Comparison of ENCODE assay signal across 15 mouse cellular contexts in genomic region chr6:52247766-52248637, GRCm38 (mm10). TPM values are rescaled to one million over a fixed set of nuclear protein-coding genes. Genes with fewer than 3 reads are reported as not detected.
DNase-seq lines count a peak whose midpoint lies in the region; ATAC-seq and TF ChIP-seq lines count a peak whose summit lies in the region.
"Had no signal": no experiment of that assay in that cellular context is flagged by ENCODE, and none has a peak within 500 bp of the region (broad histone marks: within the 10 kb centered on the region; RNA-seq: fewer than 3 reads in every experiment).

No protein-coding gene starts in this region.

- WGBS in limb, embryonic 14.5 days, result 3% methylated on average over 23 of the region's 23 CpGs
- 2% methylated on average over 23 of the region's 23 CpGs for WGBS in midbrain, postnatal 0 days

- peak overlapping the region; percentile 96 for H3K4me2 ChIP-seq in limb, embryonic 14.5 days (replicated peaks; ENCODE audit: low read depth, low read length, severe bottlenecking)
- no peak overlapping the region for H3K4me2 ChIP-seq in midbrain, postnatal 0 days (ENCODE audit: low read depth, low read length, poor library complexity, severe bottlenecking)

- peak overlapping the region; percentile 90 for H3K4me3 ChIP-seq in limb, embryonic 14.5 days (replicated peaks; ENCODE audit: low read length)
- H3K4me3 ChIP-seq in midbrain, postnatal 0 days (ENCODE audit: low read depth, low read length), result no peak overlapping the region
- H3K4me3 ChIP-seq: layer of hippocampus, adult 2 months had no signal

- no peaks in the 10 kb centered on the region for H3K9me3 ChIP-seq in limb, embryonic 14.5 days (ENCODE audit: control insufficient read depth, low read length)
- no peaks in the 10 kb centered on the region for H3K9me3 ChIP-seq in midbrain, postnatal 0 days (ENCODE audit: low read length)

- peak; percentile 4 for DNase-seq in gastrocnemius, postnatal 14 days
- DNase-seq in gastrocnemius, postnatal 36 days, result no peak
- DNase-seq in testis, postnatal 10 days (ENCODE audit: low spot score), result peak; percentile 38
- DNase-seq in testis, postnatal 14 days (ENCODE audit: low spot score), result no peak
- no peak for DNase-seq in limb, embryonic 14.5 days (ENCODE audit: low spot score)
- DNase-seq in layer of hippocampus, postnatal 36 days, result no peak
- no peak for DNase-seq in heart, adult 8-10 months (ENCODE audit: low spot score)
- DNase-seq in midbrain, postnatal 0 days (ENCODE audit: low spot score), result no peak
- DNase-seq: lung, postnatal 36 days had no signal

- H3K27ac ChIP-seq in limb, embryonic 14.5 days (replicated peaks; ENCODE audit: low read depth, low read length), result peak overlapping the region; percentile 95
- H3K27ac ChIP-seq in midbrain, postnatal 0 days (ENCODE audit: low read depth, low read length), result no peak overlapping the region
- H3K27ac ChIP-seq: layer of hippocampus, adult 2 months had no signal

- no peak for ATAC-seq in limb, embryonic 14.5 days (ENCODE audit: low FRiP score, low read depth)
- no peak for ATAC-seq in midbrain, postnatal 0 days (ENCODE audit: low FRiP score)

- no peak for TF ChIP-seq CTCF in midbrain, postnatal 0 days (IDR thresholded peaks at IDR 0.05)

- H3K4me1 ChIP-seq in limb, embryonic 14.5 days (ENCODE audit: control insufficient read depth, insufficient read depth, low read length), result peaks cover 35% of the 10 kb centered on the region
- no peaks in the 10 kb centered on the region for H3K4me1 ChIP-seq in midbrain, postnatal 0 days (ENCODE audit: insufficient read depth, low read length)

- peaks cover 33% of the 10 kb centered on the region for H3K36me3 ChIP-seq in limb, embryonic 14.5 days (ENCODE audit: control insufficient read depth, insufficient read depth, low read length)
- no peaks in the 10 kb centered on the region for H3K36me3 ChIP-seq in midbrain, postnatal 0 days (ENCODE audit: insufficient read depth, low read length)

- TF ChIP-seq POLR2A in limb, embryonic 14.5 days (IDR thresholded peaks at IDR 0.05; ENCODE audit: borderline replicate concordance, extremely low read depth, insufficient read depth, insufficient read length), result no peak

- intact Hi-C loops in gastrocnemius, postnatal 14 days (cut with DNase I; ENCODE audit: low total_unique reads), result no loop called here
- intact Hi-C loops in gastrocnemius, postnatal 36 days (cut with DNase I), result no loop called here

- peak overlapping the region; percentile 98 for H3K9ac ChIP-seq in limb, embryonic 14.5 days (ENCODE audit: low read depth, low read length, severe bottlenecking)
- no peak overlapping the region for H3K9ac ChIP-seq in midbrain, postnatal 0 days (replicated peaks; ENCODE audit: low read length, poor library complexity, severe bottlenecking)

- H3K27me3 ChIP-seq in limb, embryonic 14.5 days (ENCODE audit: control insufficient read depth, insufficient read depth, low read length), result no peaks in the 10 kb centered on the region
- H3K27me3 ChIP-seq in midbrain, postnatal 0 days (ENCODE audit: insufficient read depth, low read length), result peaks cover 94% of the 10 kb centered on the region

RNA-seq across cellular contexts. Expression of gene Hoxa11, which starts 2.4 kb away (rescaled TPM):
- 1 to 10 TPM; 1.5 to 4.0 TPM for total RNA-seq in gastrocnemius, postnatal 14 days (2021)
- 1 to 10 TPM; 2.0 to 2.7 TPM for total RNA-seq in gastrocnemius, postnatal 36 days (2021)
- polyA plus RNA-seq in limb, embryonic 14.5 days (2012; rRNA removed), result 32.6 and 41.2 TPM in 2 replicates
- polyA plus RNA-seq in limb, embryonic 14.5 days (2014; fragmentation: Nextera tagmentation; extraction: Ambion mirVana), result 31.1 and 39.0 TPM in 2 replicates
- total RNA-seq in layer of hippocampus, postnatal 36 days (2021), result not detected
- total RNA-seq in heart, adult 8-10 months (2022), result not detected
- total RNA-seq in midbrain, postnatal 0 days (2014; rRNA removed), result not detected in 2 replicates
- polyA plus RNA-seq in midbrain, postnatal 0 days (2015; fragmentation: Nextera tagmentation; extraction: Ambion mirVana), result not detected in 2 replicates
- total RNA-seq: adrenal gland, adult 18-20 months; layer of hippocampus, adult 2 months; liver, adult 2 months had no signal
- polyA plus RNA-seq: cortical plate, adult 2 months; heart, postnatal 0 days; liver, adult 2 months; stomach, embryonic 14.5 days had no signal

RNA-seq across cellular contexts. Expression of gene Hoxa10, which starts 7.3 kb away (rescaled TPM):
- total RNA-seq in gastrocnemius, postnatal 14 days (2021), result 10 to 100 TPM; 16.3 to 22.7 TPM
- 10 to 100 TPM; 13.6 to 16.9 TPM for total RNA-seq in gastrocnemius, postnatal 36 days (2021)
- polyA plus RNA-seq in limb, embryonic 14.5 days (2012; rRNA removed), result 111 and 136 TPM in 2 replicates
- polyA plus RNA-seq in limb, embryonic 14.5 days (2014; fragmentation: Nextera tagmentation; extraction: Ambion mirVana), result 117 and 149 TPM in 2 replicates
- not detected for total RNA-seq in layer of hippocampus, postnatal 36 days (2021)
- not detected for total RNA-seq in heart, adult 8-10 months (2022)
- total RNA-seq in midbrain, postnatal 0 days (2014; rRNA removed), result not detected in 2 replicates
- polyA plus RNA-seq in midbrain, postnatal 0 days (2015; fragmentation: Nextera tagmentation; extraction: Ambion mirVana), result not detected in 2 replicates
- total RNA-seq: layer of hippocampus, adult 2 months; liver, adult 2 months had no signal
- polyA plus RNA-seq: cortical plate, adult 2 months; heart, postnatal 0 days; liver, adult 2 months; stomach, embryonic 14.5 days had no signal

RNA-seq across cellular contexts. Expression of gene Hoxa13, which starts 12.7 kb away (rescaled TPM):
- 1 to 10 TPM in 1 of 2 experiments, under 1 TPM in 1; 0.24 to 1.7 TPM for total RNA-seq in gastrocnemius, postnatal 14 days (2021)
- 1 to 10 TPM; 2.4 to 3.6 TPM for total RNA-seq in gastrocnemius, postnatal 36 days (2021)
- 26.0 and 37.6 TPM in 2 replicates for polyA plus RNA-seq in limb, embryonic 14.5 days (2012; rRNA removed)
- 16.0 and 24.1 TPM in 2 replicates for polyA plus RNA-seq in limb, embryonic 14.5 days (2014; fragmentation: Nextera tagmentation; extraction: Ambion mirVana)
- not detected for total RNA-seq in layer of hippocampus, postnatal 36 days (2021)
- not detected for total RNA-seq in heart, adult 8-10 months (2022)
- total RNA-seq in midbrain, postnatal 0 days (2014; rRNA removed), result not detected in 2 replicates
- polyA plus RNA-seq in midbrain, postnatal 0 days (2015; fragmentation: Nextera tagmentation; extraction: Ambion mirVana), result not detected in 2 replicates
- total RNA-seq: adrenal gland, adult 18-20 months; layer of hippocampus, adult 2 months; liver, adult 2 months had no signal
- polyA plus RNA-seq: cortical plate, adult 2 months; heart, postnatal 0 days; liver, adult 2 months; stomach, embryonic 14.5 days had no signal

RNA-seq across cellular contexts. Expression of gene Hoxa9, which starts 17.1 kb away (rescaled TPM):
- total RNA-seq in gastrocnemius, postnatal 14 days (2021), result 1 to 10 TPM; 7.8 to 8.3 TPM
- 1 to 10 TPM; 3.9 to 6.8 TPM for total RNA-seq in gastrocnemius, postnatal 36 days (2021)
- 107 and 134 TPM in 2 replicates for polyA plus RNA-seq in limb, embryonic 14.5 days (2012; rRNA removed)
- 39.0 and 45.2 TPM in 2 replicates for polyA plus RNA-seq in limb, embryonic 14.5 days (2014; fragmentation: Nextera tagmentation; extraction: Ambion mirVana)
- total RNA-seq in layer of hippocampus, postnatal 36 days (2021), result not detected
- total RNA-seq in heart, adult 8-10 months (2022), result not detected
- not detected in 2 replicates for total RNA-seq in midbrain, postnatal 0 days (2014; rRNA removed)
- not detected in 2 replicates for polyA plus RNA-seq in midbrain, postnatal 0 days (2015; fragmentation: Nextera tagmentation; extraction: Ambion mirVana)
- total RNA-seq: layer of hippocampus, adult 2 months; liver, adult 2 months had no signal
- polyA plus RNA-seq: cortical plate, adult 2 months; heart, postnatal 0 days had no signal

RNA-seq across cellular contexts. Expression of gene Hoxa7, which starts 26.3 kb away (rescaled TPM):
- 1 to 10 TPM; 6.3 to 7.3 TPM for total RNA-seq in gastrocnemius, postnatal 14 days (2021)
- total RNA-seq in gastrocnemius, postnatal 36 days (2021), result 1 to 10 TPM; 3.7 to 4.0 TPM
- 15.8 and 17.0 TPM in 2 replicates for polyA plus RNA-seq in limb, embryonic 14.5 days (2012; rRNA removed)
- 8.9 and 10.1 TPM in 2 replicates for polyA plus RNA-seq in limb, embryonic 14.5 days (2014; fragmentation: Nextera tagmentation; extraction: Ambion mirVana)
- total RNA-seq in layer of hippocampus, postnatal 36 days (2021), result not detected
- total RNA-seq in heart, adult 8-10 months (2022), result under 1 TPM in 3 of 4 experiments, not detected in 1; 0.19 to 0.55 (median 0.31) TPM
- total RNA-seq in midbrain, postnatal 0 days (2014; rRNA removed), result not detected in 2 replicates
- not detected in 2 replicates for polyA plus RNA-seq in midbrain, postnatal 0 days (2015; fragmentation: Nextera tagmentation; extraction: Ambion mirVana)
- total RNA-seq: layer of hippocampus, adult 2 months; liver, adult 2 months had no signal
- polyA plus RNA-seq: cortical plate, adult 2 months had no signal

Comparison
In these comparisons a context has a peak if more than half of its experiments do, and no peak if none do; other contexts are left out.
1. DNase-seq: peak in gastrocnemius, postnatal 14 days (single experiment) and testis, postnatal 10 days (single experiment); none in gastrocnemius, postnatal 36 days (0 of 2), testis, postnatal 14 days (single experiment), limb, embryonic 14.5 days (single experiment), layer of hippocampus, postnatal 36 days (0 of 2), heart, adult 8-10 months (single experiment) and midbrain, postnatal 0 days (single experiment).
2. RNA of gene Hoxa10, which starts 7.3 kb away (total RNA-seq): 16.3 to 22.7 TPM in gastrocnemius, postnatal 14 days and 13.6 to 16.9 TPM in gastrocnemius, postnatal 36 days; not detected in layer of hippocampus, postnatal 36 days, not detected in heart, adult 8-10 months and not detected in midbrain, postnatal 0 days; every median in the first group is over 10 times any median in the second.